Mouse (Mus musculus): ENCODE measurements around the gene Slc48a1.

Gene Slc48a1

DNA sequence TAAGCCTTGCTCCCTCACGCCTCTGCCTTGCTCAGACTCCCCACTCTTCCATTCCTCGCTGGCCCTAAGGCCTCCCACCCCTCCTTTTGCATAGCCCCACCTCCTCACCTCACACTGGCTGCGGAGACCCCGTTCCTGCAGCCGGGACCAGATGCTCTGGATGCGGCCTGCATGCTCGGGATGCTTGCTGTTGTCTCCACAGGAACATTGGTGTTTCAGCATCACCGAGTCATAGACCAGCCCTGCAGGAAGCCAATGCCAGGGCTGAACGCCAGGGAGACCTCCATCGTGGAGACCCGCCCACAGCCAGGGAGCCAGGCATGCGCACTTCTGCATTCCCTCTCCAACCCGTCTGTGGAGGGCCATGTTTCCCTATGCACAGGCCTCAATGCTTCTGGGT is 24.3 kb downstream of the Slc48a1 start:
- DNase-seq (ENCODE audit: low spot score in 2 of 2), result no peak

DNA sequence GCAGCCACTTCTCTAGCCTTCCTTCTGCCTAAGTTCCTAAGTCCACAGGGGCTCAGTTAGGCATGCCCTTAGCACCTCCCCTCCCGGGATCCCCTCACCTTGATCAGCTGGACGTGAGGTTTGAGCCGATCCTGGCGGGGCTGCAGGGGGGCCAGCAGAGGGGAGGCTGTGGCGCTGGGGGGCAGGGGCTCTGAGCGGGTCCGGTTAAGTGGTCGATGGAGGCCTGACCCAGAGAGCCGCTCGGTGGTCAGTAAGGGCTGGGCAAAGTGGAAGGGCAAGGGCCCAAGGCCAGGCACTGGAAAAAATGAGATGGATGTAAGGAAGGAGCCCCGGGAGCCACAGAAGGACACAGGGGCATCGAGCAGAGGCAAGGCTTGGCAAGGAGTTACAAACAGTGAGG is 29.5 kb downstream of the Slc48a1 start:
- no peak for DNase-seq (ENCODE audit: low spot score in 2 of 2)

DNA sequence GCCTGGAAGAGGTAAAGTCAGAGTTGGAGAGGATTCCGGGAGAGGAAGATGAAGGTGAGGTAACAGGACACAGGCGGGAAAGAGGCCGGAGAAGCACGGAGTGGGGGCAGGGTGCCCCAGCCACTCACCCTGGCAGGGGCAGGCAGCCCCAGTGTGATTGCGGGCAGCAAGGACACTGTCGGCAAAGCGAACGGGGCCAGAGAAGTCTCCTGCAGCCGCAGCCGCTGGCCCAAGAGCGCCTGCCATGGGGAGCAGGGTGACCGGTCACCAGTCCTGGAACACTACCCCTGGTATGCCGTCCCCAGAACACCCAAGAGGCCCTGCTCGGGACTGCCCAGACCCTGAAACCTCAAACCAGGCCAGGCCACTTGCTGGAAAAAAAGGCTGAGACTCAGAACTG is 30.2 kb downstream of the Slc48a1 start:
- DNase-seq (ENCODE audit: low spot score in 2 of 2), result no peak

DNA sequence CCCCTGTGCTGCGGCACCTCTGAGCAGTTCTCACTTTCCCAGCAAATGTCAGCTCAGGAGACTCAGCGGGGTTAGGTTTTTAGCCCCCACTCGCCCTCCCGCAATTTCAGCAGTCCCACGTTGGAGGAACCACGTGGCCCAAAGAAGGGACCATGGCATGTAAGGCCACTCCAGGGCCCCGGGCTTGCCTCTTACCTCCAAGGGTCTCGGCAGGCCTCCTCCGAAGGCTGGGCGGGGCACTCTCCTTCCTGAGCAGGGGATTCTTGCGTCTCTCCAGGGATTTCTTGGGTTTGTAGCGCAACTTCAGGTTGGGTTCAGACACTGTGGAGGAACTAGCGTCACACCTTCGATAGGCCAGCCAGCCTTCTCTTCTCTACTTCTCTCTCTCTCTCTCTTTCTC is 30.9 kb downstream of the Slc48a1 start:
- no peak for DNase-seq (ENCODE audit: low spot score in 2 of 2)

DNA sequence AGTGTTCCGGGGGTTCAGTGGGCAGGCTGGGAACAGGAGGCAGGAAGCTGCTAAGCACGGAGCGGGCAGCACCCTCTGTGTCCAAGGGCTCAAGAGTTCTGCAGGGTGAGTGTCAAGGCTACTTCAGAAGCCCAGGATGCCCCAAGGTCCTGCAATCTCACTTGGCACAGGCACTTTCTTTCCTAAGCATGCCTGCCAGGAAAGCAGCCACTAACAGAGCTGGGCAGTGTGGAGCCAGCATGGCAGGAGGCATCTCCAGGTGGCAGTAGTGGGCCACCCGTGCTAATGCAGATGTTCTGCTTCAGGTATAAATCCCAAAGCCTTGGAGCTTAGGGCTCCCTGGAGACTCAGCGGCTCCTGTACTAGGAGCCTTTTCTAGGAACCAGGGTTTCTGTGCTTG is 31.6 kb downstream of the Slc48a1 start:
- DNase-seq (ENCODE audit: low spot score in 2 of 2), result no peak

DNA sequence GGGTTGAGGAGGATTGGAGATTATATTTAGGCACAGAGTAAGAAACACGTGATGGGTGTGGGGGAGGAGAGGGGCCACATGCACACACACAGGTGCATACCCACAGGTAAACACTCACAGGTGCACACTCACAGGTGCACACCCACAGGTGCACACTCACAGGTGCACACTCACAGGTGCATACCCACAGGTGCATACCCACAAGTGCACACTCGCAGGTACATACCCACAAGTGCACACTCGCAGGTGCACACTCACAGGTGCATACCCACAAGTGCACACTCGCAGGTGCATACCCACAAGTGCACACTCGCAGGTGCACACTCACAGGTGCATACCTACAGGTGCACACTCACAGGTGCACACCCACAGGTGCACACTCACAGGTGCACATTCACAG is 32.1 kb downstream of the Slc48a1 start:
- DNase-seq (ENCODE audit: low spot score in 2 of 2), result no peak

DNA sequence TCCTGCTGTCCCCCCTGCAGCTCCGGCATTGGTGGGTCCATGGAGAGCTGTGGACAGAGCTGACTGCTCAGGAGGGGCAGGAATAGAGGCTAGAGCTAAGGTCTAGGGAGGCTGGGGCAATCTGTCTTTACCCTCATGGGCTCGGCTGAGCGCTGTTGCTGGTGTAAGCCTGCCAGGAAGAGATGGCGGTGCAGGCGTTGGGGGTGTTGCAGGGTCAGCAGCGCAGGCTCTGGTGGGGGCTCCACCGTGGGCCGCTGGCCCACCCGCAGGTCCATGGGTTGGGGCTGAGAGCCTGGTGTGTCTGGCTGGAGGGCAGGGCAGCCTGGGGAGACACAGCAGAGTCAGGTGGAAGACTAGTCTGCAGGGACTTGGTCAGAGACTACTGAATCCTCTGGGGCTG is 33.0 kb downstream of the Slc48a1 start:
- no peak for DNase-seq (ENCODE audit: low spot score in 2 of 2)

DNA sequence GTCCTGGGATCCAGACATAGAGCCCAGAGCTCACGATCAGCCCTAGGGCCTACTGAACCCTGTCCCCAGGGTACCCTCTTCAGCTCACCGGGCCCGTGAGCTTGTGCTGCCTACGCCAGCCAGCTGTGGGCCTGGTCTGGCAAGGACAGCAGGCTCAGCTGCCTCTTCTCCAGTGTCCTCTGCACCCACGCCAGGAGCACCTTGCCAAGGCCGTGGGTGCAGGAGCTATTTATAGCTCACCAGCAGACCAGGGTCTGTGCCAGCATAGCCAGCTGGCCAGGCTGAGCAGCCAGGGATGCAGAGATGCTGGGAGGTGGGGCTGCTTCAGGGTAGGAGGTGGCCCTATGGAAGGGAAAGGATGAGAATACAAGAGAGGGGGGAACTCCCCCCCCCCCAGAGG is 33.8 kb downstream of the Slc48a1 start:
- peak; percentile 81 to 88 for DNase-seq (ENCODE audit: low spot score in 2 of 2)

DNA sequence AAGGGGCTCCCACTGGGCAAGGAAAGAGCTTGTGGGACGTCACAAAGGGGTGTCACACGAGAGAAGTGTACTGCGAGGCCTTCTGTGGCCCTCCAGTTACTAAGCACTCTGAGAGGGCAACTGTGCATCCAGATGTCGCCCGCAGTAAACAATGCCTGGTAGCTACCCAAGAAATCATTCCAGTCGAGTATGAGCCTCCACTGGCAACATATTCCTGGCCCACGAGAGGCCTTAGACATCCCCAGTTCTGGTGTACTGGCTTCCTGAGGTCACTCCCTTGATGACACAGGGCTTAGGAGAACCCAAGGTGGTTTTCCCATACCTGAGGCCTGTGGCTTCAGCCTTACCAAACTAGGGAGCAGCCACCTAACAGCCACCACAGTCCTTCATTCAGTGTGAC is 34.6 kb downstream of the Slc48a1 start:
- no peak for DNase-seq (ENCODE audit: low spot score in 2 of 2)

DNA sequence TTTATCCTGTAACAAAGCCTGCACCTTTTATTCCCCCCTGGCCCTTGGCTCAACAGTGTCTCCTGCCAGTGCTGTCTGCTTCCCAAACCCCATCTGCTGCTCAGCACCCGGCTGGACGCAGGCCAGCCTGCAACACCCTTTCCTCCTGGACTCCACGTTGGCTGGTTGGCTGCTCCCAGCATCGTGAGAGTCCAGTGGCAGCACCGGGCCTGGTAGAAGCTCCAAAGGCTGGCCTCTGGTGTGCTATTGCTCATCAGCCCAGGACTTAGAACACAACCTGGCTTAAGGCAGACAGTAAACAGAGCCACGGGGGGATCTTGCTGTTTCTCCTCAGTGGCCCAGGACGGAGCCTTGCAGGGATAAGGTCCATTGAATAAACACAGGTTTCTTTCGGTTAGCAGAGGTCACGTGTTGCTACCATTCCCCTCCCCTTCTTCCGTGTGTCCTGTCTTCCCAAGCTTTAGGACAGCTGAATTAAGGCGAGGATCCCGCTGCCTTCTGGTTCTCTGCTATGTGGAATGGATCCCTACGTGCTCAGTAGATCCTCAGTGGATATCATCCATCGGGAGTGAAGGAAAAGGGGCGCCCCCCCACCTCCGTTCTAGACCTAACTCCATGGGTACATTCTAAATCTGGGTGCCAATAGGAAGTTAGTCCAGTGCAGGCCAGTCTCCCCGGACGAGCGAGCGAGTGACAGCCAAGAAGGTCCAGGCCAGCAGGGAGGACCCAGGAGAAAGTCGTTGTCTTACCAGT is 35.3 kb downstream of the Slc48a1 start:
- DNase-seq (ENCODE audit: low spot score in 2 of 2), result no peak

DNA sequence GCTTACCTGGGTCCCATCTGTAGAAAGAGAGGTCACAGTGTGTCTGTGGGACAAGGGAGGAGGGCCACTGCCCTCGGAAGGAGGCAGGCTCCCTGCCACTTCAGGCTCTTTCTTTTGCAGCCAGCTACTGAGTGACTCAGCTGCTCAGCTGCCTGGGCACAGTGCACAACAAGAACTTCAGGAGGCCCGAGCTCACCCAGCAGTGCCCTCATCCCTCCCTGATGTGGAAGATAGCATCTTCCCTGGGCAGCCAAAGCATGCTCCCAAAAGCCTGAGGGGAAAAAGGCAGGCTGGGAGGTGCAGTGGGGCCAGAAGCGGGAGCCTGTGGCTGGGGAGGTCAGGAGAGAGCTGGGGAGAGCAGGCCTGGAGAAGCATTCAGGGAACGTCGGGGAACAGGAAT is 36.4 kb downstream of the Slc48a1 start:
- no peak for DNase-seq (ENCODE audit: low spot score in 2 of 2)

DNA sequence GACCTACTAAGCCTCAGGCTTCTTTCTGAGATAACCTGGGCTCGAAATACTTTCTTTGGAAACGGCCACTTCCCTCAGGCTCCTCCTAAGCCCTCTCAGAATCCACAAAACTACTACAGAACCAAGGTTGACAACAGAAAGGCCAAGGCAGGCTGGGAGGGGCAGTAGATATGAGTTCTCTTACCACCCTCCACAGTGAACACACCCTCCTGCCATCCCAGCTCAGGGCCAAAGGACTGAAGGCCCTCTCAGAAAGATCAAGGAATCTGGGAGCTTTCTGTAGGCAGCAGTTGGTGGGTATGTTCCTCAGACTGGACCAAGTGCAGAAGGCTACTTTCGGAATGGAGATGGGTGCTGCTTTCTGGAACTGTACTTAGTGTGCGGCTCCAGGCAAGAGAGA is 36.9 kb downstream of the Slc48a1 start:
- no peak for DNase-seq (ENCODE audit: low spot score in 2 of 2)

DNA sequence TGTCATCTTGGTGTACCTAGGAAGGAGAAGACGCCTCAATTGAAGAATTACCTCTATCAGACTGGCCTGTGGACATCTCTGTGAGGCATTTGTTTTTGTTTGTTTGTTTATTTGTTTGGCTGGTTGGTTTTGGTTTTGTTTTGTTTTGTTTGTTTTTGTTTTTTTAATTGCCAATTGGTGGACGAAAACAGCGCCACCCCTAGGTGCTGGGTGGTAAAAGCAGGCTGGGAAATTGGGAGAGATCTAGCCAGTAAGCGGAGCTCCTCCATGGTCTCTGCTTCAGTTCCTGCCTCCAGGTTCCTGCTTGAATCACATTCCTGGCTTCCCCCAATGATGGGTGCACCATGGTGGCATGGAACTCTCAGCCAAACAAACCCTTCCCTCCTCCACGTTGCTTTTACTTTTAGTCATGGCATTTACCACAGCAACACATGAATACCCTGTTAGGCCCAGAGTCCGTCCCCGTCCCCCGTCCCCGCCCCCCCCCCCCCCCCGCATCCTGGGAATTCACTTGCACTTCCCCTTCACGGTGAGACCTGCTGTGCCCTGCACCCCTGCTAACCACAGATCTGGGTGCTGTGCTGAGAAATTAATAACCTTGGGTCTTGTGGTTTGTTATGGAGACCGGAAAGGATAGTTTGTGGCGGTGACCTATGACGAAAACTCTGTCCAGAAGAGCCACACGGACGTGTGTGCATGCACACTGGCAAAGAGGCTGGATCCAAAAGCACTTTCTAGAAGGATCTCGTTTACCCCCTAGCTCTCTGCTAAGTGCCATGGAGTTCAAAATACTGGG is 38.1 kb downstream of the Slc48a1 start:
- DNase-seq (ENCODE audit: low spot score in 2 of 2), result no peak

DNA sequence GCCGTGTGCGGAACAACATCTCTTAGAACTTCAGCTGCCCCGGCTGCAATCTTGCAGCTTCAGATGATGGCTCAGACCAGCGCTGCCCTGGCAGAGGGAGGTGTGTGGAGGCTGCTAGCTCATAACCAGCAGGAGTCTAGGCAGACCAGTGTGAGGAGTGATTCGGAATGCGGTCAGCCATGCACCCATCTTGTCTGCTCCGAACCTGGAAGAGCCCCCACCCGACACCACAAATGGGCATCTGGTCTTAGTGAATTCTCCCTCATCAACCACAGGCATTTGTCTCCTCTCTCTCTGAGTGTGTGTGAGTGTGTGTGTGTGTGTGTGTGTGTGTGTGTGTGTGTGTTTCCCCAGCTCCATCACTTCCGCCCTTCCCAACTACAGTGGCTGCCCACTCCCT is 41.6 kb downstream of the Slc48a1 start:
- DNase-seq (ENCODE audit: low spot score in 2 of 2), result no peak

DNA sequence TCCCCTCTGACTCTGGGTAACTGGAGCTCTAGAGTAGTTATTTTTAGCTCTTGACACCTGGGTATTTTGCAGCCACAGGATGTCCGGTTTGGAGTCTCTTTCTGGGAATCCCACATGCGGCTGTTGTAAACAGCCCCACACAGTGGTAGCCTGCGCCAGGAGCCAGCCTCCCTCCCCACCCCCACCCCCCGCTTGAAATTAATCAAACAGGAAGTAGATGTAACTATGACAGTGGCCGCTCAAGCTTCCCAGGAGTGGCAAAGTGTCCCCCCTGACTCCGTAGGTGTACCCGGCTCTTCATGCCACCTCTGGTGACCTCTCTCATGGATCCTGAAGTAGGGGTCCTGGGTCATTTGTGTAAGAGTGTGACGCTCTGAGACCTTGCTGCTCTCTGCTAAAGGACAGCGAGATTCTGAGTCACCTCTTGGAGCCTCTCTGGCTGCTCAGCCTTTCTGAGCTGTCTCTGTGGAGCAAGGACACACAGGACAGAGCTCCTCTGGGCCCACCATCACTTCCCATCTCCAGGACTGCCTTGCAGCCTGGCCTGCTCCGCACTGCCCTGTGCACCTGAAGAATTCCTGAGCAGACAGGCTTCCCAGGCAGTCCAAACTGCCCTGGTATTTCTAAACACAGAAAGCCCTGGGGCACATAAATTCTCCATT is 43.1 kb downstream of the Slc48a1 start:
- DNase-seq (ENCODE audit: low spot score in 2 of 2), result no peak

DNA sequence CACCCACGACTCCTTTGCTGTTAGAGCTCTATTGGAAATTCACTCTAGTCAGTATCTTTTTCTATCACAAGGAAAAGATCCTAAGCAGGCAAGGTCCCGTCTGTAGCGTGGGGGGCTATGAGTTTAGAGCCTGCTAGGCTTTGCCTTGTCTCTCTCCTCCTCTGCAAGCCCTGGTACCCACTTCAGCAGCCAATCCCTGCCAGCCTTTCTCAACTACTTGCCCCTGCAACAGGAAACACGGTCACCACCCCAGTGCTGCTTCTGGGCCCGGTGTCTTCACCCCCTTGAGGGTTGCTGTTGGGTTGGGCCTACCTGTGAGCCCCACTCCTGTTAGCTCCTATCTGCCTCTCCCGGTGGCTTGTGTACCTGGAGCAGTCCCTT is 43.7 kb downstream of the Slc48a1 start:
- DNase-seq (ENCODE audit: low spot score in 2 of 2), result no peak

DNA sequence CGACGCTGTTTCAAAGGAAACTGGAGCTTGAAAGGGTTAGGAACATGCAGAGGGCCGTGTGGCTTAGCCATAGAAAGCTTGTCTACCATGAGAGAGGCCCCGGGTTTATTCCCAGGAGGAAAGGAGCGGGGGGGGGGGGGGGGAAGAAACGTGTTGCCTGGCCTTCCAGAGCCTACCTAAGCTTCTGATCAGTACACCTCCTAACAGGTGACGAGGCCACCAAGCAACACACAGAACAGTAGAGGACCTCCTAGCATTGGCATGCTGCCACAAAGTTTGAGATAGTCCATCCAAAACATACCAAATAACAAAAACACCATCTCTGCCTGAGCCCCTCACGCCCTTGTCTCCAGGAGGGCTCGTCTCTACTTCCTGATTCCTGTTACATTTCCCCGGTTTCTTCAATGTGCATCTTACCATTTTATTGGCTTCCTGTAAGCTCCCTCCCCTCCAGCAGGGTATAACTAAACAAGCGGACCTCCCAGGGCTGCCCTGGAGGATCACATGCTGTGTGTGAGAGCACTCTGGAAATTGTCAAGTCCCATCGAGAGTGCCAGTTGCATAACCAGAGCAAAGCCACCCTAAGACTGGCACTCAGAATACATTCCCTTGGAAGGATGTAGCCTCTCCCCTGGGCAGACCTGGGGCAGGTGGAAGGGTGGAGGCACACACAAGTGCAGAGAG is 44.4 kb downstream of the Slc48a1 start:
- DNase-seq (ENCODE audit: low spot score in 2 of 2), result no peak

DNA sequence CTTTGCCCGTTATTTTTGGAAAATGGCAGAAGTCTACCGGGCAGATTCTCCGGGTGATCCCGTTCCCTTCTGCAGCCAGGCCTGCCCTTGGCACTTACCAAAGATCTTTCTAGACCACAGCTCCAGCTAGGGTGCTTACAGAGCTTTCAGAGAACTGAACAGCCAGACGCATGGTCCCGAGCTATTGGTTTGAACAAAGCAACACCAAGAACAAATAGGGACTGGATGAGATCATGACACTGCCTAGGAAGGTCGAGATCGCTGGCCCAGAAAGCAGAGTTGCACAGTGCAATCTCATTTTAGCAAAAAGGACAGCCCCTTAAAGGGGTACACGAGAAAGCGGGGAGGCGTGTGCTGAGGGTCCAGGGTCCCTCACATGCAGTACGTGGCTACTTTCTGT is 45.2 kb downstream of the Slc48a1 start:
- DNase-seq (ENCODE audit: low spot score in 2 of 2), result no peak

DNA sequence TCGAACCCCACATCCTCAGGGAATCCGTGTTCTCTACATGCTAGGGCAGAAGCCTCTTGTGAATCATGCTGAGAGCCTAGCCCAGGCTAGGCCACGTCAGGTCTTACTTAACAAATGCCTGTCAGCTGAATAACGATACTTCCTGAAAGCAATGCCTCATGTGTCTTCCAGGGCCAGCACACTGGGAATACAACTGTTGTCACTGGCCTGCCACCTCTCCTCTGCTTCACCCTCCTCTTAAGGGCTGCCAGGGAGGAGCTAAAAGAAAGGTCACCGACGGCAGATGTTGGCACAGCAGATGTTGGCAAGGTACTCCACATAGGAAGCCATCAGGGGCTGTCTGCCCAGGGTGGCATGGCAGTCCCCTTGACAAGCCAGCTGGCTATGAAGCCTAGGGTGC is 45.7 kb downstream of the Slc48a1 start:
- no peak for DNase-seq (ENCODE audit: low spot score in 2 of 2)

DNA sequence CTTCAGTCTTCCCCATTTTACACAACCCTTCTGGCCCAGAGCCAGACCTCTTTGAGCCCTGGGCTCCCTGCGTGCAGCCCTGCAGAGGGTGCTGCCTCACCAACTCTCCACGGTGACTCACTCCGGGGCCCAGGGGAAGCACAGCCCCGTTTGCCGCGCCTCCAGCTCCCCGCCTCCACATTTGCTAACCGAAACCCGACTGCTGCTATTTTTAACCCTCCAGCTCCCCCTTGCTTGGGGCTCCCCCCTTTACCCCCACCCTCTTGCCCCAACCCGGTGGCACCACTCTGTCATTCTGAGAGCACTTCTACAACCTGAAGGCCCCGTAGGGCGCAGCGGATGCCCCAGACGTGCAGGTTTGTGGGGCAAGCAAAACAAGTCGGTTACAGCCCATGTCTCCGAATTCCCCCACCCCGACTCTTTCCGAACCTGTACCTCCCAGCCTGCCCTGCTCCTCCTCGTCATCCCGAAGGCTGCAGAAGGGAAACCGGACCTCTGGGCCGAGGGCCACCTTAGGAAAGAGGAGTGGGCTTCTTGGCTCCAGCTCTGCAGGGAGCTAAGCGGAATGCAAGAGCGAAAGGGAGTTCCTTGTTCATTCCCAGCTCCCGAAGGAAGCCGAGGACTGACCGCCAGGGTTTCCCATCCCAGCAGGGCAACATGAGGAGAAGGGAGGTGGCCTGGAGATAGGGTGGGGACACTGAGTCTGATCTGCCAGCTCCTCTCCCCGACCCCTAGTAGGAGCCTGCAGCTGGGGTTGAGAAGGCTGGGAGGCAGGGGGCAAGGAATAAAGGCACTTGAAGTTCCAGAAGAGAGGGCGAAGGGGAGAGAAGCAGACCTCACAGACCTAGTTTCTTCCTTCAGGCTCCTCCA is 47.0 kb downstream of the Slc48a1 start:
- peak; percentile 77 to 81 for DNase-seq (ENCODE audit: low spot score in 2 of 2)

DNA sequence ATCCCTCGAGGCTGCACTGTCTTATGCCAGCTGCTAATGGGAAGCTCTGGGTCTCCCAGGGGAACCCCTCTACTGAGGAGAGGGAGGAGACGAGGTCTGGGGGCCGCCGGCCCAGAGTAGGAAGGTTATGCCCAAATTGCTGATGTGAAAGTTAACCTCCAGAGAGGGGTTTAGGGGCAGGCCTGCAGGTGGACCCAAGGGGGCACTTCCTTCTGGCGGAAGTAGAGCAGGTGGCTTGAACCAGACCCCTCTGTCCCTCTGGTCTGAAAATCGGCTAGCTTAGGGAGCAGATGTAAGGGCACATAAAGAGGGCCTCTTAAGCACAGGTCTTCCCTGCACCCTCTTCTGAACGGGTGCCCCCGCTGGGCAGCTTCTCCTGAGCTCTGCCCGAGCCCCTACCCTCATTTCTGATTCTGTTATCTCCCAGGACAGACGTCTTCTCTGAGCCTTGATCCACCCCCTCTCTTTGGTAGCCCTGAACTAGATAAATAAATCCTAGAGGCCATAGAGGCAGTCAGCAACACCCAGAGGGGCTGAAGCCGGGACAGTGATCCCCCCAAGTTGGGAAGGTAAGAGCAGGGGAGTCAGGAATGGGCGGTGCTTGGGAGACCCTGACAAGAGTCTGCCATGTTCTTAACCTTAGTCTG is 47.7 kb downstream of the Slc48a1 start:
- DNase-seq (ENCODE audit: low spot score in 2 of 2), result no peak

All from right cerebral cortex, adult 2 months (tissue).